Mouse (Mus musculus) ES-E14 (cell line): ENCODE measurements around the gene Tenm3. TPM values are rescaled to one million over a fixed set of nuclear protein-coding genes. Genes with fewer than 3 reads are reported as not detected.
A peak's percentile ranks its signal among the peaks of the same experiment; 100 is the strongest.

Experiments
- DNase-seq: peaks from one replicate; pipeline ENCODE4 v3.0.0-alpha.2; 2013; ENCODE audit warnings: low read depth, low spot score
- H3K27ac ChIP-seq: 2 replicates; pipeline ENCODE4 v1.5.1; 2012; ENCODE audit warnings: low read depth, mild to moderate bottlenecking, low read length, moderate library complexity, mixed read lengths; ENCODE audit not compliant: poor library complexity, insufficient read depth, severe bottlenecking
- H3K36me3 ChIP-seq: 2 replicates; pipeline ENCODE4 v1.6.1; 2012; ENCODE audit warnings: mild to moderate bottlenecking, low read length, moderate library complexity, mixed read lengths; ENCODE audit not compliant: control insufficient read depth, poor library complexity, insufficient read depth, severe bottlenecking
- H3K4me1 ChIP-seq, 2 experiments: fragments of 150-350 bp in 1 of 2; sonication (generic) in 1 of 2; 2 replicates each; pipeline ENCODE4 v1.6.1; 2012; ENCODE audit warnings: low read length in 2 of 2, mild to moderate bottlenecking in 1 of 2, mixed read lengths in 1 of 2; ENCODE audit not compliant: control insufficient read depth in 2 of 2, insufficient read depth in 2 of 2, poor library complexity in 1 of 2
- H3K4me3 ChIP-seq, 2 experiments: fragments of 150-350 bp in 1 of 2; sonication (generic) in 1 of 2; 2 replicates each; pipeline ENCODE4 v1.5.1; 2012; ENCODE audit warnings: low read length in 2 of 2, low read depth in 1 of 2, mild to moderate bottlenecking in 1 of 2, mixed read lengths in 1 of 2; ENCODE audit not compliant: insufficient read depth in 1 of 2, poor library complexity in 1 of 2, severe bottlenecking in 1 of 2
- H3K9ac ChIP-seq: 2 replicates; pipeline ENCODE4 v1.6.1; 2012; ENCODE audit warnings: low read depth, mild to moderate bottlenecking, low read length, mixed read lengths; ENCODE audit not compliant: poor library complexity, insufficient read depth, severe bottlenecking
- H3K9me3 ChIP-seq: fragments of 150-350 bp; sonication (generic); 2 replicates; pipeline ENCODE4 v1.6.1; 2012; ENCODE audit warnings: low read depth, mild to moderate bottlenecking, low read length; ENCODE audit not compliant: control insufficient read depth, insufficient read depth
- CHD2 ChIP-seq: IDR thresholded peaks from 2 replicates; pipeline ENCODE4 v1.6.1; 2014; ENCODE audit warnings: mild to moderate bottlenecking, low read depth, low read length, inconsistent platforms
- HCFC1 ChIP-seq: IDR thresholded peaks from 2 replicates; pipeline ENCODE4 v1.6.1; 2012; ENCODE audit warnings: low read length, inconsistent platforms, borderline replicate concordance; ENCODE audit not compliant: insufficient read depth
- MAFK ChIP-seq: IDR thresholded peaks from 2 replicates; pipeline ENCODE4 v1.6.1; 2014; ENCODE audit warnings: mild to moderate bottlenecking, low read depth, low read length, inconsistent platforms; ENCODE audit not compliant: insufficient read depth
- ZC3H11A ChIP-seq: IDR thresholded peaks from 2 replicates; pipeline ENCODE4 v1.6.1; 2012; ENCODE audit warnings: low read depth, mild to moderate bottlenecking, inconsistent platforms, low read length, borderline replicate concordance
- ZNF384 ChIP-seq: IDR thresholded peaks from 2 replicates; pipeline ENCODE4 v1.6.1; 2012; ENCODE audit warnings: low read depth, low read length, inconsistent platforms
- in situ Hi-C, 2 experiments: fragments of 600-800 bp; cut with MboI; formaldehyde crosslinking; loops; one replicate each; pipeline ENCODE4 v1.15.1; 2025; ENCODE audit warnings: low sequenced_read_pairs in 2 of 2, inconsistent platforms in 1 of 2; ENCODE audit not compliant: unreplicated experiment in 2 of 2
- total RNA-seq: library from RNA; depleted of rRNA; stranded (reverse); fragments of 300-350 nt; gene quantifications from 2 replicates; pipeline ENCODE4 v1.2.3, GENCODE M21; 2012

Tenm3 gene
- total RNA-seq, 1 experiment: 33.5 TPM

GRCm38 (mm10) chr8:48300613-48301037, 543.1 kb downstream of the Tenm3 start:
- H3K9me3 ChIP-seq: no peaks in the 10 kb centered on the region
- in situ Hi-C loops: no loop called here
- DNase-seq: no peak
- H3K36me3 ChIP-seq: peaks cover 2% of the 10 kb centered on the region
- no peak for TF ChIP-seq CHD2
- TF ChIP-seq HCFC1: no peak
- H3K9ac ChIP-seq: no peak overlapping the region
- H3K4me1 ChIP-seq: 0 out of 4 replicates have a peak, but pooled peaks cover 0 to 2% of the 10 kb centered on the region in 2 experiments
- no peak overlapping the region for H3K4me3 ChIP-seq
- H3K27ac ChIP-seq: no peak overlapping the region

DNA sequence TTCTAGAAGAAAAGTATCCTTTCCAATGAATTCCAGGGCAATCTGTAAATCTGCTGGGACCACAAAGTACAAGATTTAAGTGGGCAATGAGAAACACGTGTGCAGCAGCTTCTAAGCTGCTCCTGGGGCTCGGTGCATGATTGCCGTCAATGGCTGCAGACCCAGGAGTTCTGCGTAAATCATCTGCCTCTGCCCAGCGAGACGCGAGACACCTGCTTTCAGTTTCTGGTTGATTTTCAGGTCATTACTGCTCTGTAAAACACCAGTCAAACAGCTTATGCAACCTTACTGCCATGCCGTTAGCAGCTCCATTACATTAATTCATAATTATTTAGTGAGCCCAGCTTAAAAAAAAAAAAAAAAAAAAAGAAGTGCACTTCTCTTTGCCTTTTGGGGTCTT, 543.7 kb downstream of the Tenm3 start:
- in situ Hi-C loops: no loop called here

GRCm38 (mm10) chr8:48299341-48299740, 544.4 kb downstream of the Tenm3 start:
- no peaks in the 10 kb centered on the region for H3K9me3 ChIP-seq
- DNase-seq: no peak
- 0 out of 4 replicates have a peak, but pooled peaks cover 0 to 2% of the 10 kb centered on the region in 2 experiments for H3K4me1 ChIP-seq
- in situ Hi-C loops: no loop called here
- H3K27ac ChIP-seq: peak overlapping the region; percentile 25; the same call in 1 of the 2 replicates
- peaks cover 2% of the 10 kb centered on the region for H3K36me3 ChIP-seq
- H3K4me3 ChIP-seq: no peak overlapping the region
- no peak overlapping the region for H3K9ac ChIP-seq
- TF ChIP-seq ZC3H11A (no peak), CHD2 (no peak), ZNF384 (no peak), MAFK (no peak), HCFC1 (no peak)

More for the DNA sequence above, 543.7 kb downstream of the Tenm3 start:
- DNase-seq: no peak
- Histone ChIP-seq H3K4me3 (no peak overlapping the region), H3K36me3 (peaks cover 2% of the 10 kb centered on the region), H3K27ac (no peak overlapping the region), H3K9ac (no peak overlapping the region), H3K4me1 (0 out of 4 replicates have a peak, but pooled peaks cover 0 to 2% of the 10 kb centered on the region in 2 experiments), H3K9me3 (no peaks in the 10 kb centered on the region)
- TF ChIP-seq HCFC1 (no peak), MAFK (no peak), CHD2 (no peak), ZNF384 (no peak), ZC3H11A (no peak)

GRCm38 (mm10) chr8:48296371-48296770, 547.4 kb downstream of the Tenm3 start:
- Histone ChIP-seq H3K36me3 (peaks cover 2% of the 10 kb centered on the region), H3K9ac (no peak overlapping the region), H3K4me3 (no peak overlapping the region), H3K9me3 (no peaks in the 10 kb centered on the region), H3K27ac (no peak overlapping the region), H3K4me1 (0 out of 4 replicates have a peak, but pooled peaks cover 0 to 2% of the 10 kb centered on the region in 2 experiments)
- in situ Hi-C loops: no loop called here
- TF ChIP-seq HCFC1 (no peak), CHD2 (no peak), ZC3H11A (no peak), ZNF384 (no peak), MAFK (no peak)
- no peak for DNase-seq

GRCm38 (mm10) chr8:48295558-48295957, 548.2 kb downstream of the Tenm3 start:
- Histone ChIP-seq H3K4me1 (0 out of 4 replicates have a peak, but pooled peaks cover 0 to 2% of the 10 kb centered on the region in 2 experiments), H3K27ac (no peak overlapping the region), H3K9ac (no peak overlapping the region), H3K36me3 (peaks cover 2% of the 10 kb centered on the region), H3K9me3 (no peaks in the 10 kb centered on the region), H3K4me3 (no peak overlapping the region)
- in situ Hi-C loops: no loop called here
- no peak for DNase-seq
- TF ChIP-seq CHD2 (no peak), ZC3H11A (no peak), HCFC1 (no peak), MAFK (no peak), ZNF384 (no peak)
